Mouse (Mus musculus) heart, embryonic 14.5 days (tissue): ENCODE data around the gene Itgb6. TPM values are rescaled to one million over a fixed set of nuclear protein-coding genes. Genes with fewer than 3 reads are reported as not detected.

Experiments used
- ATAC-seq: fragments of 200-750 bp; cut with Nextera tagmentation; 2 replicates; pipeline ENCODE4 v1.8.0; 2017; ENCODE audit warnings: low read depth, moderate TSS enrichment; ENCODE audit not compliant: insufficient number of reproducible peaks, insufficient read depth, low FRiP score
- H3K27ac ChIP-seq, 2 experiments: fragments of 200-500 bp in 1 of 2; fragments of 300-500 bp in 1 of 2; sonication (generic) in 1 of 2; replicated peaks in 1 of 2; 2 replicates each; pipeline ENCODE4 v1.5.1; 2012 to 2014; ENCODE audit warnings: low read depth in 2 of 2, low read length in 2 of 2, control low read depth in 1 of 2, mild to moderate bottlenecking in 1 of 2, mixed read lengths in 1 of 2; ENCODE audit not compliant: control insufficient read depth in 1 of 2, insufficient read depth in 1 of 2
- H3K27me3 ChIP-seq: fragments of 300-500 bp; sonication (generic); 2 replicates; pipeline ENCODE4 v1.6.1; 2014; ENCODE audit warnings: mild to moderate bottlenecking, low read length, control low read depth; ENCODE audit not compliant: control insufficient read depth, insufficient read depth
- H3K36me3 ChIP-seq: fragments of 300-500 bp; sonication (generic); 2 replicates; pipeline ENCODE4 v1.6.1; 2014; ENCODE audit warnings: mild to moderate bottlenecking, control low read depth, low read length, mixed read lengths; ENCODE audit not compliant: control insufficient read depth, insufficient read depth
- H3K4me1 ChIP-seq, 2 experiments: fragments of 200-500 bp in 1 of 2; fragments of 300-500 bp in 1 of 2; sonication (generic) in 1 of 2; 2 replicates each; pipeline ENCODE4 v1.6.1; 2012 to 2014; ENCODE audit warnings: low read length in 2 of 2, control low read depth in 1 of 2, mixed read lengths in 1 of 2; ENCODE audit not compliant: control insufficient read depth in 2 of 2, insufficient read depth in 2 of 2
- H3K4me2 ChIP-seq: fragments of 300-500 bp; sonication (generic); 2 replicates; pipeline ENCODE4 v1.6.1; 2014; ENCODE audit warnings: mild to moderate bottlenecking, low read length
- H3K4me3 ChIP-seq, 2 experiments: fragments of 200-500 bp in 1 of 2; fragments of 300-500 bp in 1 of 2; sonication (generic) in 1 of 2; 2 replicates each; pipeline ENCODE4 v1.5.1; 2012 to 2014; ENCODE audit warnings: low read length in 2 of 2, mild to moderate bottlenecking in 2 of 2, control low read depth in 1 of 2, low read depth in 1 of 2, moderate library complexity in 1 of 2; ENCODE audit not compliant: control insufficient read depth in 1 of 2, insufficient read depth in 1 of 2
- H3K9ac ChIP-seq: fragments of 300-500 bp; sonication (generic); 2 replicates; pipeline ENCODE4 v1.6.1; 2014; ENCODE audit warnings: mild to moderate bottlenecking, low read length
- H3K9me3 ChIP-seq: fragments of 300-500 bp; sonication (generic); 2 replicates; pipeline ENCODE4 v1.6.1; 2016; ENCODE audit warnings: low read length, control low read depth; ENCODE audit not compliant: control insufficient read depth
- WGBS: fragments of 180-500 bp; shearing (Covaris S2); extraction: QIAGEN DNeasy Blood & Tissue Kit; methylation state at CpG from one replicate; pipeline ENCODE4 v1.1.7; 2014; 5-methylcytosine and 5-hydroxymethylcytosine counted together
- polyA plus RNA-seq: library from polyadenylated mRNA; unstranded; fragments of >200 nt; fragmentation: Nextera tagmentation; extraction: Ambion mirVana; gene quantifications from 2 replicates; pipeline ENCODE4 v1.2.1, GENCODE M21; 2014

The Itgb6 gene
- polyA plus RNA-seq = 0.32 and 0.41 TPM in 2 replicates

DNA sequence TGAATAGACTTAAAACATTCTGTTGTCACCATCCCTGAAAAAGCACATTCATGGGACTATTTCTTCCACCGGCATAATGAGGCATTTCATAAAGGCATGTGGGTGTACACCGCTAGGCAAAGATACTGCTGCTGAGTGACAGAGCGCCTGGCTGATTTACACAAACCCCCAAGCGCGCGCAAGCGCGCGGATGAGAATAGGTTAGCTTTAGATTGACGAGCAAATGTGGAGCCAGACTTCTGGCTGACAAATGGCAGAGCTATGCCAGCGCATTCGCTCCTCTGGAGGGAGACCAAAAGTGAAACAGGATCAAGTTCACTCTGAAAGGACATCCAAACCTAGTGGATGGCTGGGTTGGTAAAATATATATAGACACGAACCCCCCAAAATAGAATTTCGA lies at the start of gene Itgb6:
Gene Itgb6, minus strand, starts transcription at position 130 of the 400 bp plus-strand sequence.
- peaks cover 15 to 18% of the 10 kb centered on the region in 2 experiments for H3K4me1 ChIP-seq
- peak within 1 kb of the TSS; percentile 59 to 69 for H3K27ac ChIP-seq
- no peaks in the 10 kb centered on the region for H3K9me3 ChIP-seq
- peak within 1 kb of the TSS; percentile 60 for H3K4me2 ChIP-seq
- H3K4me3 ChIP-seq = peak within 1 kb of the TSS; percentile 3; a peak in 2 of 4 replicates
- 32% methylated on average over 14 of the region's 14 CpGs for whole genome bisulfite sequencing
- ATAC-seq = peak; percentile 59
- no peaks in the 10 kb centered on the region for H3K36me3 ChIP-seq
- no peak within 1 kb of the TSS for H3K9ac ChIP-seq
- no peaks in the 10 kb centered on the region for H3K27me3 ChIP-seq

DNA sequence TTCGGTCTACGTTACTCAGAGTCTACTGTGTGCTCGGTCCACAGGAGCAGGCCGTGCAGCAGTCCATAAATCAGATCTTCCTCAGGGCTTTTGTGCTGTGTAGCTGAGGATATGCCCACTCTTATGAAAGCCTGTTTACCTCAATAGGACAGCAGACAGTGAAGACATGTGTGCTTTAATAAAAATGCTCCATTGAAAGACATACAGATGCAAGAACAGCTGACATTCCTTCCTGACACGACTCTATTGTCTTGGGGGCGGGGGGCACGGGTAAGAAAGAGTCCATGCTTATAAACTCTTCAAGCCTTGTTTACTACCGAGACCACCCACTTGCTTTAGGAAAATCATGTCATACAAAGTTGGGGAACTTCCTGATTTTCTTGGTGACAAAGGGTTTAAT lies 44.0 kb upstream of the Itgb6 start:
- Histone ChIP-seq H3K36me3 (peaks cover 81% of the 10 kb centered on the region), H3K27me3 (no peaks in the 10 kb centered on the region), H3K27ac (no peak overlapping the region), H3K4me3 (no peak overlapping the region), H3K9ac (no peak overlapping the region), H3K4me2 (no peak overlapping the region), H3K9me3 (0 out of 2 replicates have a peak, but pooled peaks cover 4% of the 10 kb centered on the region), H3K4me1 (no peaks in the 10 kb centered on the region)
- WGBS = 86% methylated on average over 8 of the region's 8 CpGs
- no peak for ATAC-seq

DNA sequence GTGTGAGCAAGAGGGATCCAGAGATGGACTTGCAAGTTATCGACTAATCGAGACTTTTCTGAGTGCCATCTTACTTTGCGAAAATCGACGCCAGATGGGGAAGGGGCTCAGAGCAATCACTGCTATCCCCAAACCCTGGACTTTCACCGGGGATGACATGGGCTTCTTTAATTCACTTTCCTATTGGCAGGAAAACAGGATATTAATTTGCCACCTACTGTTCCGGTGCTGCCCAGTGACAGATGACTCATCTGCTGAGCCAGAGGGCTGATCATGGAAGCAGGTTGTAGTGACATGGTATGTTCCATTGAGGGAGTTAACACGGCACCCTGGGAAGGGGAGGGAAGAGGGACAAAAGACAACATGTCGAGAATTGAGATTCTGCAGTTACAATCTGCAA lies 33.8 kb upstream of the Itgb6 start:
- no peak overlapping the region for H3K9ac ChIP-seq
- no peaks in the 10 kb centered on the region for H3K9me3 ChIP-seq
- H3K4me1 ChIP-seq = no peaks in the 10 kb centered on the region
- no peaks in the 10 kb centered on the region for H3K27me3 ChIP-seq
- H3K4me2 ChIP-seq = no peak overlapping the region
- no peak overlapping the region for H3K4me3 ChIP-seq
- 89% methylated on average over 9 of the region's 9 CpGs for WGBS
- ATAC-seq = no peak
- H3K36me3 ChIP-seq = peaks cover 93% of the 10 kb centered on the region
- no peak overlapping the region for H3K27ac ChIP-seq

DNA sequence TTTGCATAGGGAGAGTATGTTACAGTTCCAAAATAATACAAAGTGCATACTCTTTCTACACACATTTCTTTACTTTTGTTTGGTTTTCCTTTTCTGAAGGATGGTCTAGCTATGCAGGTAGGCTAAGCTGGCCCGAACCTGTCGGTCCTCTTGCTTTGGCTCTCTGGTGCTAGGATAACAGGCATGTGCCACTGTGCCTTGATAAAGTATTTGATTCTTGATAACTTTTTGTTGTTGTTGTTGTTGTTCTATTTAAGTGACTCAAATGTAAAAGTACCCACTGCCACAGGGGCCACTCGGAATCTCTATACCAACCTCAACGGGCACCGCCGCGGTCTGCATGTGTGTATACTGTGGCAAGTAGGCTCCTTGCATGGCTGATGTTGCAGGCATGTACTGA lies 32.7 kb upstream of the Itgb6 start:
- Histone ChIP-seq H3K27me3 (no peaks in the 10 kb centered on the region), H3K4me2 (no peak overlapping the region), H3K4me1 (no peaks in the 10 kb centered on the region), H3K9ac (no peak overlapping the region), H3K27ac (no peak overlapping the region), H3K4me3 (no peak overlapping the region), H3K9me3 (no peaks in the 10 kb centered on the region), H3K36me3 (peaks cover 92% of the 10 kb centered on the region)
- 97% methylated on average over 7 of the region's 7 CpGs for WGBS
- ATAC-seq = no peak

DNA sequence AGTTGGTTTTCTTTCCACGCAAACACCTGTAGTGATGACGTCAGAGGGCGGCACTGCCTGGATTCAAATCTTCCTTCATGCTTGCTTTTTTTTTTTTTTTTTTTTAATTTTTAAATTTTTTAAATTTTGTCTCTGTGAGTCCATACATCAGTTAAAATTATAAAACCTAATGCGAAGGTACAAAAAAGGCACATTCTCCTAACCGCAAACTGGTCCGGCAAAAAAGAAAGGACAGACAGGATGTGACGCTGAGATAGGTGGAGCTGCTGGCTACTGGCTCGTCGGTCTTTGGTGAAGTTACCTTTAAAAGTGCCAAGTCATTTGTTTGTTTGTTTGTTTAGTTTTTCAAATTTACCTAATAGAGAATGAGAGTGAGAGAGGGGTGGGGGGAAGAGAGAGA lies 28.8 kb upstream of the Itgb6 start:
- no peak overlapping the region for H3K9ac ChIP-seq
- no peak overlapping the region for H3K27ac ChIP-seq
- H3K4me1 ChIP-seq = peaks cover 5 to 10% of the 10 kb centered on the region in 2 experiments; a peak in 3 of 4 replicates
- no peak for ATAC-seq
- 93% methylated on average over 9 of the region's 9 CpGs for WGBS
- no peak overlapping the region for H3K4me3 ChIP-seq
- no peaks in the 10 kb centered on the region for H3K9me3 ChIP-seq
- no peaks in the 10 kb centered on the region for H3K27me3 ChIP-seq
- peaks cover 71% of the 10 kb centered on the region for H3K36me3 ChIP-seq
- H3K4me2 ChIP-seq = no peak overlapping the region

DNA sequence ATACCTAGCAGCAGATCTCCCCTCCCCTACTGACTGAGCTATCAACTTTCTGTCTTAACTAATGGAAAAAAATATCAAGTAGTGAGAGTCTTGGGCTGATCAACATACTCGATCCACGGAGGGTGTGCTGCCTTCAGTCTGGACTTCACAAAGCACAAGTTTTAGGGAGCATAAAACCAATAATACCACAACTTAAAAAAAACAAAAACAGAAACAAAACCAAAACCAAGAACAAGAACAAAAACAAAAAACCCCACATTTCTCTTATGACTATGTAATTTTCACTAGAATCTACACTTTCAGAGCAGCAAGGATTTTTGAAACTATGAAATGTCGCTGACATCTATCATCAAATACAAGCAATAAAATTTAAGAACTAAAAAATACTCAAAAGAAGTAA lies 28.1 kb upstream of the Itgb6 start:
- ATAC-seq = no peak
- H3K4me3 ChIP-seq = no peak overlapping the region
- WGBS = 89% methylated on average over 3 of the region's 3 CpGs
- H3K9me3 ChIP-seq = no peaks in the 10 kb centered on the region
- peaks cover 64% of the 10 kb centered on the region for H3K36me3 ChIP-seq
- no peak overlapping the region for H3K9ac ChIP-seq
- no peaks in the 10 kb centered on the region for H3K27me3 ChIP-seq
- peaks cover 5 to 10% of the 10 kb centered on the region in 2 experiments; a peak in 3 of 4 replicates for H3K4me1 ChIP-seq
- H3K4me2 ChIP-seq = no peak overlapping the region
- H3K27ac ChIP-seq = no peak overlapping the region

DNA sequence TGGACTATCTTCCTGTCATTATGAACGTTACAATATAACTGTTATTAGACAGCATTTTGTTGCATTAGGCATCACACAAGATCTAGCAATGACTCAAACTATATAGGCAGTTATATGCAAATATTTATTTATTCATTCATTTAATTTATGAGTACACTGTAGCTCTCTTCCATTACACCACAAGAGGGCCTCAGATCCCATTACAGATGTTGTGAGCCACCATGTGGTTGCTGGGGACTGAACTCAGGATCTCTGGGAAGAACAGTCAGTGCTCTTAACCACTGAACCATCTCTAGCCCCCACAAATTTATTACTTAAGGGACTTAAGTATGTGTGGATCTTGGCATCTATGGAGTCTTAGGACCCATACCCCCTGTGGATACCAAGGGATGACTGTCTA lies 26.1 kb upstream of the Itgb6 start:
- 83% methylated on average over 1 of the region's 1 CpGs for WGBS
- H3K27ac ChIP-seq = no peak overlapping the region
- ATAC-seq = no peak

DNA sequence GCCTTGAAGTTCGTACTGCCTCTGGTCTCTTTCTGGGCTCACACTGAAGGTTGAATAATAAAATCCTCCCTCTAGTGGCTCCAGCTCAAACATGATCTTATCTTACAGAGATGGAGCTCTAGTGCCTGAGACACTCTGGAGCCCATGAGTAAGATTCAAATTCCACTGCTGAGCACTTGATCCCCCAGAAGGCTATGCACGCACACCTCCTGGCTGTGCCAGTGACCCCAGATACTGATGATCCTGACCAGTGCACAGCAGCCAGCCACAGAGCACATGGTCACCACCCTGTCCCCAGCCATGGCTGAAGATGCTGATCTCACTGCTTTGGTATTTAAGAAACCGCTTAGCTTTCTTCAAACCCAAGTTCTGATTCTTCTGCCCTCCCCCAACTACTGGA lies 25.1 kb upstream of the Itgb6 start:
- Histone ChIP-seq H3K9ac (no peak overlapping the region), H3K4me3 (no peak overlapping the region), H3K27ac (peak overlapping the region in 1 of 2 experiments; percentile 21; a peak in 1 of 4 replicates), H3K36me3 (peaks cover 35% of the 10 kb centered on the region), H3K4me1 (peaks cover 5 to 14% of the 10 kb centered on the region in 2 experiments; a peak in 3 of 4 replicates), H3K9me3 (no peaks in the 10 kb centered on the region), H3K27me3 (no peaks in the 10 kb centered on the region), H3K4me2 (no peak overlapping the region)
- peak; percentile 40; the same call in 1 of the 2 replicates for ATAC-seq
- WGBS = 23% methylated on average over 3 of the region's 3 CpGs

More for the DNA sequence above, 26.1 kb upstream of the Itgb6 start:
- Histone ChIP-seq H3K27me3 (no peaks in the 10 kb centered on the region), H3K36me3 (peaks cover 44% of the 10 kb centered on the region), H3K9ac (no peak overlapping the region), H3K4me1 (peaks cover 5 to 14% of the 10 kb centered on the region in 2 experiments; a peak in 3 of 4 replicates), H3K4me3 (no peak overlapping the region), H3K4me2 (no peak overlapping the region), H3K9me3 (no peaks in the 10 kb centered on the region)
